Mouse (Mus musculus) G1E (cell line): ENCODE results near the gene Polr2a. TPM values are rescaled to one million over a fixed set of nuclear protein-coding genes. Genes with fewer than 3 reads are reported as not detected.

Experiments
- ATAC-seq: 2 replicates; pipeline ENCODE4 v1.8.0; 2016; ENCODE audit warnings: mild to moderate bottlenecking; ENCODE audit not compliant: insufficient number of reproducible peaks, poor library complexity, low FRiP score, severe bottlenecking; ENCODE audit errors: extremely low read depth
- DNase-seq: peaks from one replicate; pipeline ENCODE4 v3.0.0; 2012; ENCODE audit warnings: low spot score
- H3K27me3 ChIP-seq: 2 replicates; pipeline ENCODE4 v1.6.1; 2012; ENCODE audit warnings: mild to moderate bottlenecking, low read length, inconsistent platforms; ENCODE audit not compliant: insufficient read depth
- H3K36me3 ChIP-seq: replicated peaks from 2 replicates; pipeline ENCODE3; 2012; ENCODE audit warnings: mild to moderate bottlenecking, inconsistent platforms
- H3K4me1 ChIP-seq: 2 replicates; pipeline ENCODE4 v1.6.1; 2012; ENCODE audit warnings: low read depth, low read length, inconsistent platforms, mixed read lengths; ENCODE audit not compliant: insufficient read depth
- H3K4me3 ChIP-seq: 2 replicates; pipeline ENCODE4 v1.5.1; 2012; ENCODE audit warnings: low read depth, mild to moderate bottlenecking, inconsistent platforms, low read length, moderate library complexity, mixed read lengths
- H3K9me3 ChIP-seq: replicated peaks from 2 replicates; pipeline ENCODE4 v1.6.1; 2012; ENCODE audit warnings: inconsistent platforms
- CTCF ChIP-seq: IDR thresholded peaks from 2 replicates; pipeline ENCODE4 v1.5.1; 2012; ENCODE audit warnings: low read depth, low read length, inconsistent platforms, mixed read lengths
- GATA1 ChIP-seq: IDR thresholded peaks from 2 replicates; pipeline ENCODE4 v1.6.1; 2012; ENCODE audit warnings: borderline replicate concordance, low read length, inconsistent platforms, mixed read lengths
- GATA2 ChIP-seq: IDR thresholded peaks from 2 replicates; pipeline ENCODE4 v1.6.1; 2012; ENCODE audit warnings: low read depth, low read length, inconsistent platforms, borderline replicate concordance
- POLR2AphosphoS5 ChIP-seq: IDR thresholded peaks from 2 replicates; pipeline ENCODE4 v1.6.1; 2012; ENCODE audit warnings: low read depth, low read length, inconsistent platforms; ENCODE audit not compliant: insufficient replicate concordance
- TAL1 ChIP-seq: conservative IDR thresholded peaks from 2 replicates; pipeline ENCODE4 v1.6.1; 2012; ENCODE audit warnings: low read depth, low read length, inconsistent platforms, mixed read lengths
- polyA plus RNA-seq: library from polyadenylated mRNA; stranded (reverse); fragments of >175 nt; gene quantifications from 2 replicates; pipeline ENCODE4 v1.2.3, GENCODE M21; 2012
- total RNA-seq, 2 experiments: library from RNA; stranded (forward) in 1 of 2; stranded (reverse) in 1 of 2; fragments of 200-1000 nt in 1 of 2; fragments of >200 nt in 1 of 2; fragmentation: Nextera tagmentation in 1 of 2; gene quantifications; 2 replicates each; pipeline ENCODE4 v1.2.3; 2014 to 2017

The Polr2a gene
- total and polyA plus RNA-seq, 3 experiments, result 26.2 to 192 (median 116) TPM

- no peaks in the 10 kb centered on the region for H3K36me3 ChIP-seq
- no peaks in the 10 kb centered on the region for H3K9me3 ChIP-seq
- H3K27me3 ChIP-seq, result peaks cover 71% of the 10 kb centered on the region
- DNase-seq (no peak), ATAC-seq (no peak)
- H3K4me1 ChIP-seq, result peaks cover 6% of the 10 kb centered on the region
- H3K4me3 ChIP-seq, result no peak overlapping the region
- TF ChIP-seq GATA2, result no peak
- no peak for TF ChIP-seq TAL1
- no peak for TF ChIP-seq POLR2AphosphoS5
- TF ChIP-seq CTCF, result no peak
- TF ChIP-seq GATA1, result no peak
These were observed 65.6 kb downstream of the Polr2a start for GRCm38 (mm10) chr11:69692863-69693262.

DNA sequence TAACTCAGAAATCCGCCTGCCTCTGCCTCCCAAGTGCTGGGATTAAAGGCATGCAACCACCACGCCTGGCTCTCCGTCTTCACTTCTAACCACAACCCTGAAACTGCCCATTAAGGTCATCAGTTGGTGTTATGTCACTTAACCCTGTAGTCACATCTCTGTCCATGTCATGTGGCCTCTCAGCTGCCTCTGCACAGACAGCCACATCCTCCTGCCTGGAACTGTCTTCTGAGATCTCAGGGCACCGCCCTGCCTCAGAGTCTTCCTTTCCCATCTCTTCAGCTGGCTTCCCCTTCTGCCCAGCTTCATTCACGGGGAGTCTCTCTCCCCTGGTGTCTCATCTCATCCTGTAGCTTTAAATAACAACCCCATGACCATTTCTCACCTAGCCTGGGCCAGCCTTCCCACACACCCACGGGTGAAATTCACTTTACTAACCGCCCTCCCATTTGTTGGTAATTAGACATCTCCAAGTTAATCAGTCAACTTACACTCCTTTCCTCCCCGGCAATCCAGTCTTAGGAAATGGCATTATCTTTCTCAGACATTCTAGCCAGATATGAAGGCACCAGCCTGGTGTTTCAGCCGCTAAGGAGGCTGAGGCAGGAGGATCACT, 66.1 kb downstream of the Polr2a start:
- no peak for ATAC-seq
- TF ChIP-seq CTCF, result no peak
- no peak for TF ChIP-seq POLR2AphosphoS5
- no peak for TF ChIP-seq GATA1
- no peak for TF ChIP-seq GATA2
- no peak for TF ChIP-seq TAL1

GRCm38 (mm10) chr11:69689891-69690290, 68.5 kb downstream of the Polr2a start:
- H3K9me3 ChIP-seq, result no peaks in the 10 kb centered on the region
- H3K4me1 ChIP-seq, result peaks cover 15% of the 10 kb centered on the region
- no peak for ATAC-seq
- no peak for TF ChIP-seq POLR2AphosphoS5
- TF ChIP-seq TAL1, result no peak
- no peak for TF ChIP-seq GATA1
- TF ChIP-seq GATA2, result no peak
- TF ChIP-seq CTCF, result no peak
- H3K27me3 ChIP-seq, result peaks cover 81% of the 10 kb centered on the region
- H3K4me3 ChIP-seq, result no peak overlapping the region
- no peaks in the 10 kb centered on the region for H3K36me3 ChIP-seq
- DNase-seq, result no peak

More for the DNA sequence above, 66.1 kb downstream of the Polr2a start:
- Histone ChIP-seq H3K9me3 (no peaks in the 10 kb centered on the region), H3K4me1 (peaks cover 6% of the 10 kb centered on the region), H3K4me3 (no peak overlapping the region), H3K36me3 (no peaks in the 10 kb centered on the region), H3K27me3 (peaks cover 71% of the 10 kb centered on the region)
- no peak for DNase-seq

DNA sequence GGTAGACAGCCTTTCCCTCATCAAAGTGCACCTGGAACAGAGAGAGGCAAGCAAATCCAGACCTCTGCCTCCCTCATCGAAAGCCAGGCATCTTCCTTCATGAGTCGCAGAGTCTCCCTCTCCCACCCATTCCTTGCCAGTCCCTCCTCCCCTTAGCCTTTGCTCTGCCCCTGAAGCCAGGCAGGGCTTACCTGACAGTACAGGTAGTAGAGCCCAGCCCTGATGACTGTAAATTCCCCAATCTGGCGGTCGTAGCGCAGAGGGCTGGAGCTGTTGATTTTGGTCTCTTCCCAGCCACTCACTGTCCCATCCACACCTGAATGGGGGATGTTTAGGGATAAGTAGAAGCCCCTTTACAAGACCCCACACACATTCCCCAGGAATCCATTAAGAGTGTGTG, 71.4 kb downstream of the Polr2a start:
- no peaks in the 10 kb centered on the region for H3K36me3 ChIP-seq
- ATAC-seq (no peak), DNase-seq (no peak)
- H3K4me1 ChIP-seq, result peaks cover 32% of the 10 kb centered on the region
- no peaks in the 10 kb centered on the region for H3K9me3 ChIP-seq
- TF ChIP-seq TAL1 (no peak), GATA1 (no peak), CTCF (no peak), POLR2AphosphoS5 (no peak), GATA2 (no peak)
- peaks cover 71% of the 10 kb centered on the region for H3K27me3 ChIP-seq
- H3K4me3 ChIP-seq, result no peak overlapping the region

DNA sequence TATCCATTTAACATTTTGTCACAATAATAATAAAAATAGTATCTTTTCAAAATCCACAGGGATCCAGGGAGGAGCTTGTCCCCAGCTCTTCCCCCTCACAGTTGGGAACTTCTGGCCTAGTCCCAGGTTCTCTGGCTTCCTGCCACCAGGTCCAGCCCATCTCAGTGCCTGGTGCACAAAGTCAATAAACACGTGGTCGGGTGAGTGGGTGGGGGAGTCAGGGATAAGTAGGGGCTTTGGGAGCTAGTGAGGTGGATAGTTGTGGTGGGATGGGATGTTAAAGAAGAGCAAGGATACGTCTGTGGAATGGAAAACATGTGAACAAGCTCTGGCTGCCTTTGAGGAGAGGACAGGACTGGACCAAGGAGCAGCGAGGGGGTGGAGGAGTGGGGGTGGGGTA, 72.1 kb downstream of the Polr2a start:
- peaks cover 34% of the 10 kb centered on the region for H3K4me1 ChIP-seq
- no peaks in the 10 kb centered on the region for H3K36me3 ChIP-seq
- ATAC-seq, result no peak

DNA sequence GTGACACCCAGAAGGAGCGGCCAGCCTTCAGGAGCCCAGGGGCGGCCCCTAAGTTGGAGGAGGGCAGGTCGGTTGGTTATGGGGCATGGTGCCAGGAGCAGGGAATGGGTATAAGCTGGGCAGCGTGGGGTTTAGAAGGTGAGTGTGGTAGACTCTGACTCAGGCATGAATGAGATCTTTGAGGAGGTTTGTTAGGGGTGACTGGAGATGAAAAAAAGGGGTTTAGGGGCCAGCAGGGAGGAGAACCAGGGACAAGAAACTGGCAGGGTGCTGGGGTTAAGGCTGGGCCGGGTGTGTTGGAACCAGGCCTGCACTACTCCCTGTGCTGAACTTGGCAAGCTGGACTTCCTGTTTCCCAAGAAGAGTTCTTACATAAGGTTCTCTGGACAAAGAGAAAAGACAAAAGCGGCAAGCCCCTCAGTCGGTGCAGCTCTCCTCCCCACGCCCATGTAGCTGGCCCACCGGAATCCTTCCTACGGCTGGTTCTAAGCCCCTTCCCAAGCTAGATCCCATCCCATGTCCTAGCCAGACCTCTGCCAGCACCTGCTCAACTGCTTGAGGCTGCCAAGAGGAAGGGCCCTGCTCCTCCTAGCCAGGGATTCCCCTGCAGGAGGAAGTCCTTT, 72.8 kb downstream of the Polr2a start, which contains the start of gene Tnfsf13:
Gene Tnfsf13, minus strand, starts transcription at position 259 of the 623 bp plus-strand sequence.
- TF ChIP-seq TAL1 (no peak), CTCF (no peak), GATA1 (no peak), GATA2 (no peak), POLR2AphosphoS5 (no peak)
- Histone ChIP-seq H3K4me3 (no peak within 1 kb of the TSS), H3K4me1 (peaks cover 40% of the 10 kb centered on the region), H3K9me3 (no peaks in the 10 kb centered on the region), H3K36me3 (no peaks in the 10 kb centered on the region), H3K27me3 (peaks cover 58% of the 10 kb centered on the region)
- ATAC-seq (no peak), DNase-seq (no peak)

More for the DNA sequence above, 72.1 kb downstream of the Polr2a start:
- Histone ChIP-seq H3K4me3 (no peak overlapping the region), H3K9me3 (no peaks in the 10 kb centered on the region), H3K27me3 (peaks cover 65% of the 10 kb centered on the region)
- TF ChIP-seq POLR2AphosphoS5 (no peak), TAL1 (no peak)
- DNase-seq, result no peak

DNA sequence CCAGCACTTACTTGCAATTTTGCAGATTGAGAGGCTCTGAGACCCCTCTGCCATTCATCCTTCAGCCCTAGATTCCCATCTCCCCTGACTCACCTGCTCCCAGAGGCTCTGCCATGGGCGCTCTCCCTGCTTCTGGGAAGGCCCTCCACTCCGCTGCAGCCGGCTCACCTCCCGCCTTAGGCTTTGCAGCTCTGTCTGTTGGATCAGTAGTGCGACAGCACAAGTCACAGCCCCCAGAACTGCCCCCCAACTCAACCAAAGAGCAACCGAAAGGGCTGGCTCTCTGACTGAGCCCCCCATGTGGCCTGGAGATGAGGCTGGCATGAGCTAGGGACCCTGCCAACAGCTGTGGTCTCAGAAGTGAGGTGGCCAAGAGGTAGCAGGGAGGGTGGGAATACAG, 73.5 kb downstream of the Polr2a start:
- no peak overlapping the region for H3K4me3 ChIP-seq
- H3K36me3 ChIP-seq, result peaks cover 7% of the 10 kb centered on the region
- peaks cover 51% of the 10 kb centered on the region for H3K27me3 ChIP-seq
- no peaks in the 10 kb centered on the region for H3K9me3 ChIP-seq
- TF ChIP-seq TAL1 (no peak), POLR2AphosphoS5 (no peak), CTCF (no peak), GATA2 (no peak), GATA1 (no peak)
- ATAC-seq (no peak), DNase-seq (no peak)
- H3K4me1 ChIP-seq, result peaks cover 45% of the 10 kb centered on the region
